Mouse (Mus musculus): ENCODE results near the gene Kptn.

The Kptn gene

DNA sequence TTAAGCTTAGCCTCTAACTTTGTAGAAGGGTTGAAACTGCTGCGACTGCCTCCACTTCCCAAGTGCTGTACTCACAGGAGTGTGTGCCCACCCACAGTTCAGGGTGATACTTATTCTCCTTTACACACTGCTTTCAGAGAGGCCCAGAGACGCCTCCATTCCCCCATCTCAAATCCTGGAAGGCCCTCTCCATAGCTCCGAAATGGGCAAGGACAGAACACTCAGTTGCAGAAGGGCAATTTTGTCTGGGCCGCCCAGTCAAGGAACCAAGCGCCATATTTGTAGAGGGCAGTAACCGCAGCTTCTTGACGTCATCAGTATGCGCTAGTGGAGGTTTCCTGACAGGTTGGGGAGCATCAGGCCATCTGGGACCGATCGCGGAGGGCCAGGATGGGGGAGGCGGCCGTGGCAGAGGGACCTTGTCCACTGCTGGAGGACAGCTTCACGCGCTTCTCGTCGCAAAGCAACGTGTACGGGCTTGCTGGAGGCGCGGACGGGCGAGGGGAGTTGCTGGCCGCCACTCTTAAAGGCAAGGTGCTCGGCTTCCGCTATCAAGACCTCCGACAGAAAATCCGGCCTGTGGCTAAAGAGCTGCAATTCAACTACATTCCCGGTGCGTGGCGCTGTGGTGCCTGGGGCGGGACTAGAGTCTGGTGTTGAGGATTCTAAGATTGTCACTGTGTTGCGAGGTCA lies at the start of gene Kptn:
Kptn (plus strand) TSS at position 327 of the 693 bp plus-strand sequence.
- DNase-seq (ENCODE audit: low read depth, low spot score), result peak; percentile 95

DNA sequence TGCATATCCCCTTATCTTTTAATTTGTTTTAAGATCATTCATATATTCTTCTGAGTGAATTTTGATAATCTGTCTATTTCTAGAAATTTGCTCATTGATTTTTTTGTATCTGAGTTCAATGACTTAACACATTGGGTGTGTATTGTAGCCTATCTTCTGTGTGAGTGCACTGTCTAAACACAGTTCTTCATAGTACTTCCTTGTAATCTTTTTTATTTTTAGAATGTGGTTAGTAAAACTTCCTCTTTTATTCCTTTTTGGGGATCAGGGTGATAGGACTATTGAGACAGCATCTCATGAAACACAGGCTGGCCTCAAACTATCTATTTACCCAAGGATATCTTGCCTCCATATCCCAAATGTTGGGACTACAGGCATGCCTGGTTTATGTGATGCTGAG lies 48.8 kb upstream of the Kptn start:
- no peak for DNase-seq (ENCODE audit: low read depth, low spot score)

DNA sequence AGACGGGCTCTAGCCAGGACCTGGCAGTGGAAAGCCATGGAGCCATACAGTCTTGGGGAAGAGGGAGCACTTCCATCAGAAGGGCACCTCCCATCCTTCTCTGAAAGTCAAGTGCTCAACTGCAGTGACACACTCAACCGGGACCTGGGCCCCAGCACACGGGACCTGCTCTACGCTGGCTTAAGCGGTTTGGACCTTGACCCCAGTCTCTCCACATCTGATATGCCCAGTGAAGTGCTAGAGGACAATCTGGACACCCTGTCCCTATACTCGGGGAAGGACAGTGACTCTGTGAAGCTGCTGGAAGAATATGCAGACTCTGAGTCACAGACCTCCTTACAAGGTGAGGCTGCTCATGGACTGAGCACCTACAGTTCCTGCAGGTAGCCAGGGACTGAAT lies 47.8 kb upstream of the Kptn start:
- DNase-seq (ENCODE audit: low read depth, low spot score), result no peak

DNA sequence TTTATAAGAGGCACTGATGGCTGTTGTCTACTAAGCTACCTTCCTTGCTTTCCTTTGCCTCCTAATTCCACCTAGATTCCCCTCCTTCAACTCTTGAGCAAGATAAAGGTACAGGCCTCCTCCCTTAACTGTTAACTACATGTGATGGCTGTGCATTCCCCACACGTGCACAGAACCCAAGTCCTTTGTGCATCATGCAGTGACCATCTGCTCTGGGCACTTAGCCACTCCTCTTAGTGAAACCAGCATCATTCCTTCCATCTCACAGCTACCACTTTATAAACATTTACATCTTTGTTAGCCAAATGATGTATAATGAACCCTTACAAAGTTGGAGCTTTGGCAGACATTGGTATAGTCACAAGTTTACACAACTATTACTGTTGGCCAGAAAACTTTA lies 39.7 kb upstream of the Kptn start:
- DNase-seq (ENCODE audit: low read depth, low spot score), result no peak

DNA sequence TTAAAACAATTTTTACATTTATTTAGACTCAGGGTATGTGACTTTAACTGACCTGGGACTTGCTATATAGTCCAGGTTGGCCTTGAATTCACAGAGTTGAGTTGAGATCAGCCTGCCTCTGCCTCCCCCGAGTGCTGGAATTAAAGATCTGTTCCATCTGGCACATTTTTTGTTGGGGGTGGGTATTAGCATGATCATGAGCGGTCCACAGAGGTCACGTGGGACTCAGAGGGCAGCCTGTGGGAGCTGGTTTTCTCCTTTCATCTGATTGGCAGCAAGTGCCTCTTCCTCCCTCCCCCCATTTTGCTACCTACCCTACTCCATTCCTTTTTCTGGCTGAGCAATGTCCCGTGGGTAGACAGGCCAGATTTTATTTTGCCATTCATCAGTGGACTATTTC lies 39.1 kb upstream of the Kptn start:
- DNase-seq (ENCODE audit: low read depth, low spot score), result no peak

DNA sequence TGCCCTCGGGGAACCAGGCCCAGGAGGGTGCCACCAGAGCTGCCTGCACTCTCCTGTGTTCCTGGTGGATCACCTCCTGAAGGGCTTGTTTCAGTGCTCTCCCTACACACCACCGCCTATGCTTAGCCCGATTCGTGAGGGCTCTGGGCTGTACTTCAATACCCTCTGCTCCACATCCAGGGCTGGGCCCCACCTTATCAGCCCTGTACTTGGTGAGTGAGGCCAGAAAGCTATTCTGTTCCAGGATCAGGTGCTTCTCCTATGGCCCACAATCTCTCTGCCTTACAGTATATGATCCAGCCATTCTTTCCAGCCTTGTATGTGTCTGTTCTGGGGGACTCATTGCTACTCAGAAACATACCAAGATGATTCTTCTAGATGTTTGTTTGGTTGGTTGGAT lies 36.3 kb upstream of the Kptn start:
- no peak for DNase-seq (ENCODE audit: low read depth, low spot score)

DNA sequence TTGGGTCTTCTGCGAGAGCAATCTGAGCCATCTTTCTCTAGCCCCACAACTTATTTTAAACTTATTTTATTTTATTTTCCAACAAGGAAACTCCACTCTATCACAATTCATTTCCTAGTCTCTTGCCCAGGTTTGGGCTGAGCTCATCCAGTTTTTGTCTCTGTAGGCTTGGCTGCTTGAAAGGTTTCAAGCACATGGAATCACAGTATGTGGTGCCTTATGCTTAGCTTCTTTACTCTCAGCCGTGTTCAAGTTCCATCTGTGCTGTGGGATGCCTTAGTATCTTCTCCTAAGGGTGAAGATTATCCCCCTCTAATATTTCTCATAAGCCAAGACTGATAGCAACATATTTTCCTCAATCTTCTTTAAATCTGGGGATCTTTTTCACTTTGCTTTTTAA lies 32.1 kb upstream of the Kptn start:
- DNase-seq (ENCODE audit: low read depth, low spot score), result no peak

DNA sequence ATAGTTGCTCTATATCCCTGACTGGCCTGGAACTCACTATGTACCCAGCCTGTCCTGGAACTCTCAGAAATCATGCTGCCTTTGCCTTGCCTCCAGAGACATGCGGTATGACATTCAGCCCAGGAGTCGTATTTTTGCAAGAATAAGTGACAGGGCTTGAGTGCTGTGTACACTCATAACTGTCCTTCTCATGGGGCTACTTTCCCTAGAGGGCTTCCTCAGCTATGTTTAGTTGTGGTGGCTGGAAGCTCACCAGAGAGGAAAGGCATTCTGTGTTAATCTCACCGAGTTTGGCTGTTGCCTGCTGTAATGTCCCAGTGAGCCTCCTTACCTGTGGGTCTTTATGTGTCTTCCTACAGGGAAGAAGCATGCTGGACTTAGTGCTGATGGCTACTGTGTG lies 25.1 kb upstream of the Kptn start:
- no peak for DNase-seq (ENCODE audit: low read depth, low spot score)

DNA sequence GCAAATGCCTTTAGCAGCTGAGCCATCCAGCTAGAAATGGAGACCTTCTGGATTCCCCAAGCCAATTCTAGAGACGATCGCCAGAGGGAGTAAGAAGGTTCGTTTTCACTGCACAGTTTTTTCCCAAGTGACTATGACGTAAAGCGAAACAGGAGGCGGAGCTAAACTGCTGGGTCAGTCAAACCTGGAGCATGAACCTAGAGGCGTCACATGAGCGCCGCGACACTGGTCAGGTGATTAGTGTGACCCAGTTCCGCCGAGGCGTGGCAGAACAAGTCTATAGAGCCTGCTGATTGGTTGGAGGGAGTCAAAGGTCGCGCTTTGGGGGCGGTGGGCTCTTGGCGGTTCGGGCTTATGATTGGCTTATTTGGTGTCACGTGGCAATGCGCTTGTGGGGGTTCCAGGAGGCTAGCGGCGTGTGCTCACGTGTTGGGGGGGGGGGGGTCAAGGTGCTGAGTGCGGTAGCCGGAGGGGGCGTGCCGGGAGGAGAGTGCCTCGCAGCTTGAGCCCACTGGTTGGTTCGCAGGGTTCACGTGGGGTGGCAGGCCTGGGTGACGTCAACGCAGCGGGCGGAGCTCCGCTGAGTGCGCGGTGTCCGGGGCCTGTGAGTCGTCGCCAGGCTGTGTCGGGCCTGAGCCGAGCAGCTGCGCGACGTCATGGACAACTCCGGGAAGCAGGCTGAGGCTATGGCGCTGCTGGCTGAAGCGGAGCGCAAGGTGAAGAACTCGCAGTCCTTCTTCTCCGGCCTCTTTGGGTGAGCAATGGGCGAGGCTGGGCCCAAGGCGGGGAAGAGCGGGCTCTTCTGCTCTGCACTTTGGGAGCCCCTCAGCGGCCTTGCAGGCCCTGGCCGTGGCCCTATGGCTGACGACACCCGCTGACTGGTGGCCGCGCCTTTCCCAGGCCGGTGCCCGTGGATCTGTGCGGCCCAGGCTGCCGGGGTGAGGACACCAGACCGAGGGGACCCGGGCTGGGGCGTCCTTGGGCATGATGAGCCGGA lies 21.4 kb upstream of the Kptn start, which contains the start of gene Napa:
Napa (plus strand) TSS at position 438 of the 997 bp plus-strand sequence.
- DNase-seq (ENCODE audit: low read depth, low spot score), result peak; percentile 100

DNA sequence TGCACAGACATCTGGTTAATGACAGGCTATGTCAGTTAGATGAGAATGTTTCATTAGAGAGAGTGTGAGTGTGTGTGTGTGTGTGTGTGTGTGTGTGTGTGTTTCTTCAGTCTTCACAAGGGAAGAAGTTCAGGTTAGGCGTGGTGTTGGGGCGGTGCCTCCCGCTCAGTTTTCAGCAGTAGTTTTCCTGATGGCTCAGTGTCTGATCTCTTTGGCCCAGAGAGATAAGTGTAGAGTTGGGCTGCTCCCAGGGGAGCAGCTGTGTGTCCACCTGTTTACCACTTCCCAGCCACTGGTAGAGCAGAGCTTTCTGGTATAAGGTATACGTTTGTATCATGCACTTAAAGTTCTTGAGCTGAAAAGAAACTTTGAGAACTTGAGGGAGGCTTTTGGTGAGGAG lies 19.8 kb upstream of the Kptn start:
- DNase-seq (ENCODE audit: low read depth, low spot score), result no peak

DNA sequence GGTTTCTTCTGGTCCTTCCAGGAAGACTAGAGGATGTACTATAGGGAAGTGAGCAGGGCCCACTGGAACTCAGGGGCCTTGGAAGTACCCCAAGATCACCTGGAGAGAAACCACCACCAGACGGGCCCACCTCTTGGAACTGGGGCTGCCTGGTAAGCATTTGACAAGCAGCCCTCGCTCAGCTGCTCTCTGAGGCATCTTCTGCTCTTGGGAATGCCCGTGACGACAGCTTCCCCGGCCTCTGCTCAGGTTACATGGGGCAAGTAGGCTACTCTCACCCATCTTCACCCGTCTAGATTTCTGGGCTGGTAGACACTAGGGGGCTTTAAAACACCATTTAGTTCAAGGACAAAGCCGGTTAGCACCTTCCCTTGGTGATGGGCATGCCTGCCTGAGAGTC lies 18.6 kb upstream of the Kptn start:
- DNase-seq (ENCODE audit: low read depth, low spot score), result no peak

DNA sequence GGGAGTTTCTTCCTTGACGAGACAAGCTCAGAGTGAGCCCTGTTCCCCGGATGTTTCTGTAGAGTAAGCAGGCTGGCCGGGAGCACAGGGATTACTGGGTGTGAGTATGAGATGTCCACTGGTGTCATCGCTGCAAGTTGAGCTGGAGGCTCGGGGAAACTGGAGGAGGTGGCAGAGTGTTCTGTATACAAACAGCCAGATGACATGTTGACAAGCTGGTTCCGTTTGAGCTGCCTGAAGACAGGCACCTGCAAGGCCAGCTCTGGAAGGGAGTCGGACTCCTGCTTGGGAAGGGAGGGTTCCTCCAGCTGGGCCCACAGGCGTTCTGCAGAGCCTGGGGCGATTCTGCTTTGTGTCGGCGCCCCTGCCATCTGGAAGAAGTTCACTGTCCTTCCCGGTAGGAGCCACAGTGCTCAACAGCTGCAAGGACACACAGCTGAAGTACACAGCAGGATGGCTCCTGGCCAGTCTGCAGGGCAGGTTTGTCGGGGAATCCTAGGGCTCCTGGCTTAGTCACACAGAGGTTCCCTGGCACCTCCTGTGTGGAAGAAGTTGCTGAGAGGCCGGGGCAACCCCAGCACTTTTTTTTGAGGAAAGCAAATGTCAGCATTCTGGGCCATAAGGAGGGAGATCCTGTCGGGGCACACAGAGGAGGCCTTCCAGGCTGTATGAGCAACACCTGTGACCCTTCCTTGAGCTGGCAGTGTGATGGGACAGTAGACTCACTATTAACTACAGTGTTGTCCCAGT lies 17.8 kb upstream of the Kptn start:
- DNase-seq (ENCODE audit: low read depth, low spot score), result no peak

DNA sequence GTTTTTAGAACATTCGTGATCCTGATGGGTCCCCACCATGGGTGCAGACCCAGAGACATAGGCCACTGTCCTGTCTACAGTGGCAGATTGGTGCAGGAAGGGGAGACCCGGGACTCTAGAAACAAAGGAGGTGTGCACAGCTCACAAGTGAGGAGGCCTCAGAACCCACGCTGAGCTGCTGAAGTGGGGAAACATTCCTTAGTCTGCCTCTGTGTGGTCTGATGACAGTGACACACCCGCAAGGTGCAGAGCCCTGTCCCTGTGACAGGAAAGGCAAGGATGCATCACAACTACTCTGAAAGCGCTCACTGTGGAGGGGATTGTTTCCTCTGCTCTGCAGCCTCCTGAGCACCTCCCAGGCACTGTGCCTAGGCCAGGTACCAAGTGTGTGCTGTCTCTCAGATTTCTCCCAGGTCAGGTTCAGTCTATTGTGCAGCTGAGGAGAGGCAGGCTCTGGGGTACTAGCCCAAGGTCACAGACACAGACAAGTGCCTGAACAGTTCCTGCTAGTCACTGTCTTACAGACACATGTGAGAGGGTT lies 16.9 kb upstream of the Kptn start:
- DNase-seq (ENCODE audit: low read depth, low spot score), result peak; percentile 17

DNA sequence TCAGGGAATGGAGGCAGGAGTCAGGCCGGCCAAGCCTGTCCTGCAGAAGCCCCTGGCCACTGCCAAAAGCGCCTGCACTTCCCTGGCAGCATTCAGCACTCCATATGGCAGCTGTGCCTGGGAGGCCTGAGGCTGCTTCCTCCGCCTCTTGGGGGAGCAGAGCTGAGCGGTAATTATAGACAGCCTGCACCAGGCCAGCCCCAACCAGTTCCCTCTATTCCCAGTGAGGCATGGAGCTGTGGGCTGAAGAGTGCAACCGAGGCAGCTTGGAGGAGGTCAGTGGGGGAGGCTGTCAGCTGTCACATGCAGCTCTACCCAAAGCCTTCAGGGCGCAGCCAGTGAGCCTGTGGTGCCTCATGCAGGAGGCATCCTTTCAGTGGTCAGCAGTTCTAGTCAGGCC lies 15.9 kb upstream of the Kptn start:
- no peak for DNase-seq (ENCODE audit: low read depth, low spot score)

DNA sequence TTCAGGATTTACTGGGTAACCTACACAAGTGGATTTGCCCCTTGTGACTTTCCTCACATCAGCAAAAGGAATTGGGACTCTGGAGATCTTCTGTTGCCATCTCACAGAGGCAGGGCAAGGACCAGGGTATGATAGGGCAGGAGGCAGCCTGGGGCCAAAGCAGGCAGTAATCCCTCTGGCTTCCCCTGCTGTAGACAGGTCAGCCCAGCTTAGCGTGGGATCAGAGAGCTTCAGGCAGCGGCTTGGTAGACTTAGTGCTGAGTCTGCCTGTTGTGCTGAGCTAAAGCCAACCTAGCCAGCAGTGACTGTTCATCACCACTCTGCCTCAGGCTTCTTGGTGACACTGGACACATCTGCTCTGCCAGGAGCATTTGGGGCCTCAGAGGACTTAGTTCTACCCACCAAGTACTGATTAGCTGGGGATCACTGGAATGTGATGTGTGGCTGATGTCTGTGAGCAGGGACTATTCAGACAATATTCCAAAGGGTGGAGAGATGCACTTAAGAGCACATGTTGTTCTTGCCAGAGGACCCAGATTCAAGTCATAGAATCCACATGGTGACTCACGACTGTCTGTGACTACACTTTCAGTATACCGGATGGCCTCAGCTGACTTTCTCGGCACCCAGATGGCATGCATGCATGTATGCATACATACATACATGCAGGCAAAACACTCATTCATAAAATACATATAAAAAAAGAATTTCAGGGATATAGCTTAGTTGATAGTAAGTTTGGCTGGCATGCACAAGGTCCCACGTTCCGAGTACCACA lies 14.9 kb upstream of the Kptn start:
- DNase-seq (ENCODE audit: low read depth, low spot score), result no peak

DNA sequence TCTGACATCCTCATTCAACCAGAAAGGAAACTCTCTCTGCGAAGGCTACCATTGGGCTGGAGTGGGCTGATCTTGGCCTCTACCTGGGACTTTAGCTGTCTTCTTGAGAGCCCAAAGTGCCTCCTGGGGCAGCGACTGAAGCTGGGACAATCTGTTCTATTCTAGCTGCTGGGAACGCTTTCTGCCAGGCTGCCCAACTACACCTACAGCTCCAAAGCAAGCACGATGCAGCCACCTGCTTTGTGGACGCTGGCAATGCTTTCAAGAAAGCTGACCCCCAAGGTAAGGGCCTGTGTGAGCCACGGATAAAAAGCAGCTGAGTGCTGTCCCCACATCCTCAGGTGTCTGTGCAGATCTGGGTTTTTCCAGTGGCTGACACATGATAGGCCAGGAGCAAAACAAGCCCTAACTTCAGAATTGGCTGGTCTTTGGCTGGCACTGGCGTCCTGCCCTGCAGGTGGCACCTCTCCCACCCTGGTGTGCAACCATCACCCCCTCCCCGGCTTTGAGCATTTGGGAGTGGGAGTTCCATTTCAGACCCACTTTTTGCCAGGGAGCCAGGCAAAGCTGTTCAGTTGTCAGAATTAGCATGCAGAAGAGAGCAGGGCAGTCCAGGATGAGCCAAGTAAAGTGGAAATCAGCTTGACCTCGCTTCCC lies 10.7 kb upstream of the Kptn start:
- DNase-seq (ENCODE audit: low read depth, low spot score), result no peak

DNA sequence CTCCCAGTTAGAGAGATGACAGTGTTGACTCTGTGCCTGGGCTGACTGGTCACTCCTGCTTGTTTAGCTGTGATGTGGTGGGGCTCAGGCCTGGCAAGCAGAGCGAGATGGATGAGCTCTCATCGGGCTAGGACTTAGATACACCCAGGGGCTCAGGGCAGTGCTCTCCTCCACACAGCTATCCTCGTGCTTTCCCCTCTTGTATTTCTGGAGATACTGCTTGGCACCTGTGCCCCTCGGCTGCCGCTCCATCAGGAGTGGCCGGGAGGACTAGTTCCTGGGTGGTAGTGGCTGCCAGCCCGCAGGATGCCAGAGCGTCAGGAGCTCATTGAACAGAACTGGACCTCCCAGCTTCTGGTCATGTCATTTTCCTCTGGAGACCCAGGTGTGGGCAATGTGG lies 9.5 kb upstream of the Kptn start:
- no peak for DNase-seq (ENCODE audit: low read depth, low spot score)

DNA sequence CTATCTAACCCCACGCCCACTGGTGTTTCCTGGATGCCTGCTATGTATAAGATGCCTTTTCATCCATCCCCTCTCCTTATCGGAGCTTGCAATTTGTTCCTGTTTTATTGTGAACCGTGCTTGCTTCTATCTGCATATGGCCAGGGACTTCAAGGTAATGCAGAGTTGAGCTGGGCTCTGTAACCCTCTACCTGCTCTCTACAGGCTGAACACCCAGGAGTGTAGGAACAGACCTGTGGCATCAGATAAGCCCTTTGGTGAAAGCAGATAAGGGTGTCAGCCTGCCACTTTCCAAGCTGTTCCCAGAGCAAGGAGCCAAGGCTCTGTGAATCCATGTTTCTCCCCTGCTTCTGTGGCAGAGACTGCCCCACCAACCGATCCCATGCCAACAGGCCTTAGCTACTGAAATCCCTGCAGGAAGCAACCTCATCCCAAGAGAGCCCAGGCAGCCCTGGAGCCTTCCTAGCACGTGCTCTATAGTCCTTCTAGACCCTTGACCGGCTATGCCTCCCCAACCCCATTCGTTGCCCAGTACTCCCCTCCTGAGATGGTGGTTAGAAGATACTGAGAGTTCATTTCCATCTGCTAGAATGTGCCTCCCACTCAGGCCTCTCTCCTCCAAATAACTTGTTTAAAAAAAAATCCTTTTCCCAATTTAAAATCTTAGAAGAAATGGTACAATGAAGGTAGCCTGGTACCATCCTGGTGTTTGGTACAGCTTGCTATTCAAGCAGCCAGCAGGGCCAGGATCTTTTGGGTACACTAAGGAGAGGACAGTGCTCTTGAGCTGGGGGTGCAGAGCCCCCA lies 8.2 kb upstream of the Kptn start:
- no peak for DNase-seq (ENCODE audit: low read depth, low spot score)

DNA sequence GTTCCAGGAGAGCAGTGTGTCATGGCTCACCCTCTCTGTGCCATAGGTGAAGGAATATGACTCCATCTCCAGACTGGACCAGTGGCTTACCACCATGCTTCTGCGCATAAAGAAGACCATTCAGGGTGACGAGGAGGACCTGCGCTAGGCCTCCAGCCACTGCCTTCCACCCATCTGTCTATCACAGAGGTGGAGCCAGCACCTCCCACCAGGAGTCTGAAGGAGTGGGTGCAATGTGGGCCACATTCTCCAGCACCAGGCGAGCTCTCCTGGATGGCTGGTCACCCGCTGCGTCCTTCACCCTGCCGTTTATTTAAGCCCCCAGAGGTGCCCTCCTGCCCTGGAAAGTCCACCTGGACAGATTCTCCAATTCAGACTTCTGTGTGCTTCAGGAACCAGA lies 3.3 kb upstream of the Kptn start:
- no peak for DNase-seq (ENCODE audit: low read depth, low spot score)

DNA sequence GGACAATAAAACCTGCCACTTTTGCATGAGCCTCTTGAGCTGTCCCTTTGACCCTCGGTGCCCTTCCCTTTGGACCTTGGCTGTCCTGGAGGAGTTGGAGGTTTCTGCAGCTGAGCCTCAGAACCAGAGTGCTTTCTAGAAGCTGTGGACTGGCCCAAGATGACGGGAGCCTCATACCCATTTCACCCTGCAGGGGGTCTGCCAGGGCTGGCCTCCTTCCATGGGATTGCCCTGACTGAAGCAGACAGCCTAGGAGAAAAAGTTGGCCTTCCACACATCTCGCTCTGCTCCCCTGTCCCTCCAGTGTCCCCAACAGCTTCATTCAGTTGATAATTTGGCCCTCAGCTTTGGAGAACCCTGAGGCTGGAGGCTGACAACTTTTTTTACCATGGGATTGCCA lies 2.6 kb upstream of the Kptn start:
- no peak for DNase-seq (ENCODE audit: low read depth, low spot score)
